Mouse (Mus musculus): ENCODE results near the gene Lrp2.

The Lrp2 gene

DNA sequence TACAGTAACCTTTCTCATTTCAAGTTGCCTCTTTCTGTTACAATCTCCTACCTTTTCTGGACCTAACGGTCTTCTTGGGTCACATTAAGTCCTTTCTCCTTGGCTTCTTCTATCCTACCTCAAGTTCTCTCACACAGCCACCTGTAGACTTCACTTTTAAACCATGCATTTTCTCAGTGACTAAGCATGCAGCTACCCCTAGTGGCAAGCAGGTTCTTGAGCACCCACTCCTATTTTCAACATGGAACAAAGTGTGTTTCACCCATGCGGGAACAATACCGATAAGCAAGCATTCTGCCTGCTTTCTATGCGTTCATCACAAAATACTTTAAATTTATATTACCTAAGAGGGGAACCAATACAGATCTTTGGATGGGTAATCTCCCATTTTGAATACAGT is 92.7 kb downstream of the Lrp2 start:
- 66% methylated on average over 4 of the region's 4 CpGs for WGBS

DNA sequence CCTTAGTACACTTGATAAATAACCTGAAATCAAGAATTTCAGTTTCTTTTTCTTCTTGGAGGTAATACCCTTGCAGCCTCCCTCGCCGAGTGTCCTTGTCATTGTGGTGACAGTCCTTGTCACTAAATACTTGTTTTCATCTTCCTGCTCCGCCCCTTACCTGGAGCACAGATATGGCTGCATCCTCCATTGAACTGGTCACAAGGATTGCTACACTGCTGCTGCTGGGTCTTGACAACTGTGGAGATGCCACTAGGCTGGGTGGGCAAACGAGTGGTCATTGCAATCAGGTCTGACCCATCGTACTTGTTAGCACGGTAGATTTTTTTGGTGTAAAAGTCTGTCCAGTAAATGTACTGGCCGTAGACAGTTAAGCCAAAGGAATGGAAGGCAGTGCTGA is 104.9 kb downstream of the Lrp2 start:
- 93% methylated on average over 7 of the region's 7 CpGs for WGBS

DNA sequence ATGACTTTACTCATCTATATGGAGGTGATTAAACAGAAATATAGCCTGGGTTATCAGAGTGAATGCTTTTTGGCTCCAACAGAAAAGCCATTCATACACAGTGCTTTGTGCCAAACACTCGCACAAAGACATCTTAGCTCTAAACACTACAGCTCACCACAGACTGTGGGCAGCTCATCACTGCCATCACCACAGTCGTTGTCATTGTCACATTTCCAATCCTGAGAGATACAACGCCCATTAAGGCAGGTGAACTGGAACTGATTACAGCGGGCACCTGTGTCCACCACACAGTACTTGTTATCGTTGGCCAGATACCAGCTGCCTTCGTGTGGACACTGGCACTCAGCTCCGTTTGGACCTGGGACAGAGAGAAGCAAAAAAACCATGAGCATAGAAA is 106.0 kb downstream of the Lrp2 start:
- 69% methylated on average over 7 of the region's 7 CpGs for WGBS

DNA sequence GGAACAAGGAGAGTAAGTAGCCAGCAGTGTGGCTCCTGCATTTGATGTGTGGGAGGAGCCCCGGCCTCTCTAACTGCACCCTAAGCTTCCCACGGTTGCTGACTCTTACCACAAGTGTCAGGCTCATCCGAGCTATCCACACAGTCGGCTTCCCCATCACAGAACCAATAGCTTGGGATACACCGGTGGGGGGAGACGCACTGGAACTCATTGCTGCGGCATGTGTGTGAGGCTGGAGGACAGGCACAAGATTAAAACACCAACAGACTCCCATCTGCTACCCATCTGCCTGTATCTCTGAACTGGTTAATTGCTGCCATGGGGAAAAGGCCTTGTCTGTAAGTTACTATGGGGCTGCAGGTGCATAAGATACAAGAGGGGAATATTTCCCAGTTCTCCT is 109.0 kb downstream of the Lrp2 start:
- 69% methylated on average over 7 of the region's 7 CpGs for WGBS

DNA sequence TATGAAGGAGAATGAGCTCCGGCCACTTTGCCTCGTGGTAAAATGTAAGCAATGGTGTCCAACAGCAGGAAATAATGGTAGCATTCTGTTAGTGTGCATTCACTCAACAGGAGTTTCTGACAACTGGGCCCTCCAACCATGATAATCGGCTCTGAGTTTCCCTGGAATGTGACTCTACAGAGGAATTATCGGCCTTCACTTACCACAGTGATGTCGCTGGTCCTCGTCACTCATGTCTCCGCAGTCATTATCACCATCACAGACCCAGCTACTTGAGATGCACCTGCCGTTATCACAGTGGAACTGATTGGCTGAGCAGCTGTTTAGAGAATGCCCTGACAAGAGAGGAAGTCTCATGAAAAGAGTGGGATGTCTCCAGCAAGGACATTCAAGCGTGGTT is 110.7 kb downstream of the Lrp2 start:
- 91% methylated on average over 9 of the region's 9 CpGs for WGBS

DNA sequence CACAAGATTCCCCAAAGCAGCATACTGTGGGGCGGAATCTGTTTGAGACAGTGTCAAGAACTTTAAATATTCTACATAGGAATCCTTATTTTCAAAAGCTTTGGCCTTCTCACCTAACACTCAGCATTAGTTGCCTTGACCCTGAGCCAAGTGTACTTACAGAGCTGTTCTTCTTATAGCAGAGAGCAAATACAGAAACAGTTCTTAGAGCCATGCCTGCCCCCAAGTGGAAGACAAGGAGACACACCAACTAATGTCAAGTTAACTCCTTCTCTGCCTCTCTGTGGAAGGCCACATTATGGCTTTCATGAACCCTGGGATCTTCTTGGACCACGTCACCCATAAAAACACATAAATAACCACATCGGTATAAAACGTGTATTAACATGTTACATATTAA is 114.0 kb downstream of the Lrp2 start:
- WGBS: 88% methylated on average over 4 of the region's 4 CpGs

DNA sequence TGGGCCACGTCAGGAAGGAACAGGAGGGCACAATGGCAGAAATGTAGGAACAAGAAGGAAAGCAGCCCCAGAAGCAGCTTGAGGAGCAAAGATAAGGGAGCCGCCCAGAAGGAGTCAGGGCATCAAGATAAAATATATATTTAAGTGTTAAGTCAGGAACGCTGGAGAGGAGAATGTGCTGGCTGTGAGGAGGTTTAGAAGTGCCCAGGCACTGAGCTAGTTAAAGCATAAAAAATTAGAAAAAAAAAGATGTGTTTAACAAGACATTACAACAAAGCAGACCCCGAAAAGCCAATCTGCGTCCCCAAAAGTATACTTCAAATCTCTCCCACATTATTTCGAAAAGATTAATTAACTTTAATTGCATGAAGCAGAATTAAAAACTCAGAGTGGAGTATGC is 122.3 kb downstream of the Lrp2 start:
- 86% methylated on average over 6 of the region's 6 CpGs for WGBS

DNA sequence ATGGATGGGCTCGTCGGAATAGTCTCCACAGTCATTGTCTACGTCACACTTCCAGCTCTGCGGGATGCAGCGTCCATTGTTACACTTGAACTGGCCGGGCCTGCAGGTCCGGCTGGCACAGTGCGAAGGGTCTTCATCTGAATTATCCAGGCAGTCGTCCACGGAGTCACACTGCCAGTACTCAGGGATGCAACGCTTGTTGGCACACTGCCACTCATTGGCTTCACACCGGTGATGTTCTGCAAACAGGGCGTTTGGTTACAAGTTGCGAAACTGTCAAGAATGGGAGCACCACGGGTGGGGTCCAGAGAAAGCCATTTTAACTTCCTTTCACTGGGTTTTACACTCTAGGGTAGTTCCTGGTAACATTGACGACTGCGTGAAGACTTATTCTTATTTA is 126.4 kb downstream of the Lrp2 start:
- WGBS: 85% methylated on average over 17 of the region's 17 CpGs

DNA sequence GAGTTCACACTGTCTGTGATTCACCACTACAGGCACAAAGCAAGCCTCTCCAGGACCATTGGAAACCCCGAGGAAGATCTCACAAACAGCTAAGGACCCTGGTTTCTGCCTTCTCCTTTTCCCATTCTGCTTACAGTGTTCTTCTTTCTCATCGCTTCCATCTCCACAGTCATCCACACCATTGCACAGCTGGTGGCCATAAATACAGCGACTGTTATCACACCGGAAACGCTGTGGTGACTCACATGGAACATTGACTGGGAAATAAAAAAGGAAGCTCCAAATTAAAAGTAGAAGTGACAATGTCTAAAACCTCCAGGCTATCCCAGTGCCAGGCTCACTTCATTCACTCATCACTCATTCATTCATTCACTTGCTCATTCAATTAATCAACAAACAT is 134.7 kb downstream of the Lrp2 start:
- 52% methylated on average over 5 of the region's 5 CpGs for WGBS

DNA sequence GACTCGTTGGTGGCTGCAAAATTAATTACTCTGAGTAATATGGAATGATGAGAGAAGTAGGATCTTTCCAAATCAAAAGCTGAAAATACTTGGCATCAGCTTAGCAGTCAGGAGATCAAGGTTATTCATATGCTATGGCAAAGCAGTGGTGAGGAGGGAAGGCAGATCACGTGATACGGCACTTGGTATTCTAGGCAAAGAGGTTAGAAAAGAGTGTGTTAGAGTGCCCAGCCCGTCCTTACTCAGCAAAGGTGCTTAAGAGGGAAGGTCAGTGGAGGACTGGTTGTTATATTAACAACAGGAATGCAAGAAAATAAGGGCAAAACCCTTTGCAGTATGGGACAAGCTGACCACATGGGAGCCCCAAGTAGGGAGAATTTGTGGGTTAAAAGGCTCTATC is 137.3 kb downstream of the Lrp2 start:
- WGBS: 83% methylated on average over 4 of the region's 4 CpGs

DNA sequence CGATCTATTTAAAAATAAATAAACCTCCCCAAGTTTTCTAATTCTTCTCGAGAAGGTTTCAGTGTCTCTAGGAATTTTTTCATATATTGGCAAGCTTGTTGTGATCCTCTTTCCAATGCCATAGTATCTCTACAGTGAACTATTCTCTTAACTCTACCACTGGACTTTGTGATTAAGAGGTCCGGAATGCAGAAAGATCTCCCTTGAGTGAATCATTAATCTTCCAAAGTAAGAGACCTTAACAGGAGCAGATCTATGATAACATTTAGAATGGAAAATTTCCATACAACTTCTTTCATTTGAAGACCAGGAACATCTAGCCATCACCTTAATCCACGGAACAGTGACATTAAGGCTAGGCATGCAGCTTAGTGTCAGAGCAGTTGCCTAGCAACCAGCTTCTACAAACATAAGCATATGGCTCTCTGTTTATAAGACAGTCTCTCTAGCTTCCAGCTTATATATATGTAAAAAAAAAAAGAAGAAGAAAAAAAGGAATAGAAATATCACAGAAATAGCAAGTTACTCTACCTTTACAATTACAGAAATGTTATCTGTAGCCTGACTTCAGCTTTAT is 139.9 kb downstream of the Lrp2 start:
- 56% methylated on average over 4 of the region's 4 CpGs for WGBS

DNA sequence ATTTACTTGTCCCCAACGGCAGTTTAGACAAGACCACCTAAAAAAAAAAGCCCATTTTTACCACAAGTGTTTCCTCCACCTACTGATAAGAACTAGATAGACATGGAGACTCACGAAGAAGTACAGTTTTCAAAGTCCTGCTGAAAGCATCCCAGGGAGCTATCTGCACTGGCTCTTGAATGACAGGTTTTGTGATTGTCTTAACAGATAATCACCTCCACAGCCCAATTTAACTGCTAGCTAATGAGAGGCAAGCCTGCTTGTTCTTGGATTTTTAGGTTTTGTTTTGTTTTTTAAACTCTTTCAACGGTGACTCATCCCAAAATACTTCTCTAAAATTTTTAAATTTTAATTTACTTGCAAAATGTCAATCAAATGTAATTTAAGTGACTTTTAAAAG is 144.2 kb downstream of the Lrp2 start:
- 60% methylated on average over 3 of the region's 3 CpGs for whole genome bisulfite sequencing

DNA sequence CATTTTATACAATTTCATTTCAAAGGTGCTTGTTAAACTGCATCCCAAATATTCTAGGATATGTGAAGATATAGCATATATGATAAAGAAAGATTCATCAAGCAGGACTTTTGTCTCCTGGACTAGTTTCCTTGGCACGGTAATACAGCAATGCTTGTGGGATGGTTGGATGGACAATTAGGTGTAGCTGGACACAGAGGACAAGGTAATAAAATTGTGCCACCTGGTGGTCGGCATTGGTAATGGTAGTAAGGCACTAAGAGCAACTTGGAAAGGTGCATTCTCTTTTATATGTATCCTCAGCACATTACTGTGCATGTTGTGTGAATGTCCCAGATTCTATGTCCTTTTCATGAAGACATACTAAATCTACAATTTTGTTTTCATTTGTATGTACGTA is 157.7 kb downstream of the Lrp2 start:
- WGBS: 31% methylated on average over 3 of the region's 3 CpGs

DNA sequence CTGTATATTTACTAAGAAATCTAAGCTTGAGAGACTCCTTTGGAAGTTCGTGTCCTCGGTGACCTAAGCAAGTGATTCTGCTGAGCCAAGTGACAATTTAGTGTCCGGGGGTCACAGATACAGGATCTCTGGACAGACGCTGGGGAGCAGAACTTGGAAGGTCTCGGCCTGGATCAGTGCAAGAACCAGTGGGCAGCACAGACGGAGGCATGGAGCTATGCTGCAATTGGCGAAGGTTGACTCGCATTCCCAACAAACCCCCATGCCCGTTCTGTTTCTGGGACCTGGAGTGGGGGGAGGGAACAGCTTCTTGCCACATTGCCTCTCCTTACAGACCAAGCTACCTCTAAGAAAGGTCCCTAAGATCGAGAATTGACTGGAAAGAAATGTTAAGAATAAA is 158.7 kb downstream of the Lrp2 start:
- 90% methylated on average over 10 of the region's 10 CpGs for WGBS

DNA sequence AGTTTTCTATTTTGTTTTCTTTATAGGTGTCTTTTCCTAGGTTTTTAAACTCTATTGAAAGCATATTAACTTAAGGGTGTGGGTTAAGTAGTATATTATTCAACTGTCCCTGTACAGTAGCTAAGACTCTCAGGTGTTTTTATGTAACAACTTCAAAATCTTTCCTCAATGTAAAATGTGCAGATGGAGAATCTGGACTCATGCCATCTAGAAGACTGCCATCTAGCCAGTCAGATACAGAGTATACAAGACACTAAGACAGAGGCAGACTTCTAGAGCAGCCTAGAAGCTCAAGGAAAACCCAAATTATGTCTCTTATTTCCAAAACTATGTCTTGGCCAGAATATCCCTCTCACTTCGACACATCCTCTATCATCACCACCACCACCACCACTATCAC is 159.8 kb downstream of the Lrp2 start:
- WGBS: 74% methylated on average over 1 of the region's 1 CpGs

DNA sequence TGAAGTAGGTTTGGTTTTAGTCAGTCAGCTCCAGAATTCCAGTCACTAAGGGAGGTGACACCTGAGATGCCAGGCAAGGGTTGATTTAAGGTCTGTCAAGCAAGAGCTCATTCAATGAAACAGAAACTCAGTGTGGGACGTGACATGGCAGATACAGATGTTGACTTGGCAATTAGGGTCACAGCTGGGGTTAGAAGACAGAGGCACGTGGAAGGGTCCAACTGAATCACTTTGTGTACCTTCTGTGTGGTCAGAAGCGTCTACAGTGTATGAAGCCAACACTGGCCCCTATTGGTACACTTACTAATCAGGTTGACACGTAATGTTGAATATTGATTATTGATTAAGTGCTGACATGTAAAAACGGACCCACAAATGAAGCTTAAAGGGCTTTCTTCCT is 161.0 kb downstream of the Lrp2 start:
- WGBS: 75% methylated on average over 5 of the region's 5 CpGs

DNA sequence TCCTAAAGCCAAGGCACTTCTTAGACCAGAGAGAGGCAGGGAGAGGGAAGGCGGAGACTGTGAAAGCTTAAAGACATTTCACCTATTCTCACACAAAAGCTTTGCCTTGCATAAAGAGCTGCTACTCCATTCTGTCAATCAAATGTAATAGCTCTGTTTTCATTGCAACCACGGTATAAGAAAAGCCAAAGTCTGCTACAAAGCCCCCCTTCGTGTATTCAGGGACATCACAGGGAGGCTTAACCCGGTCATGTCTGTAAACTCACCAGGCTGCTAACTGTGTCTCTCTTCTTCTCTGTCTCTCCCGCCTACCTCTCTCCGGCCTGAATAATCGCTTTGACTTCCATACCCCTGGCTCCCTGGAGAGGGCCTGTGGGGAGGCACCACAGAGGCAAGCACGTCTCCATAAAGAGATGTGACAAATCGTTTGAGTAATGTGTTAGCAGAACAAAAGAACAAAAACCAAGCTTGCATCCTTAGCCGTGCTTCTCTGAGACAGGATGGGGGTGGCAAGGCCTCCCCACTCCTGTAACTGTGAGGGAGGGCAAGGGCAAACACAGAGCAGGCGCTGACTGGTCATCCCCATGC is 167.5 kb downstream of the Lrp2 start:
- 40% methylated on average over 11 of the region's 11 CpGs for WGBS

DNA sequence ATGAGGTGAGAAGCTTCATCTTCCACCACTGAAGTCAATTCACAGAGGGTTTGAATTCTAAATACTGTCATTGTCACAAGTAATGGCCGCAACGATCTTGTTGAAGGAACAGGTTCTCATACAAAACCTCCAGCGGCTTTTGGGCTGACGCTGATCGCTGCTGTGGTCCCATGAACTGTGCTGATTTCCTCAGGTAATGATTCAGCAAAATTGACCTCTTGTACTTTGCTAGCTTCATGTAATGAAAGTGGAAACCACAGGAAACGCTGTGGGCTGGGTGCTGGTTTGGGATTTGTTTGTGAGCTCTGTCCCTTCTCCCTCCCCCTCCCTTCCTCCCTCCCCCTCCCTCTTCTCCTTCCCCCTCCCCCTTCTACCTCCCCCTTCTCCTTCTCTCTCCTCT is 170.8 kb downstream of the Lrp2 start:
- WGBS: 94% methylated on average over 6 of the region's 6 CpGs

DNA sequence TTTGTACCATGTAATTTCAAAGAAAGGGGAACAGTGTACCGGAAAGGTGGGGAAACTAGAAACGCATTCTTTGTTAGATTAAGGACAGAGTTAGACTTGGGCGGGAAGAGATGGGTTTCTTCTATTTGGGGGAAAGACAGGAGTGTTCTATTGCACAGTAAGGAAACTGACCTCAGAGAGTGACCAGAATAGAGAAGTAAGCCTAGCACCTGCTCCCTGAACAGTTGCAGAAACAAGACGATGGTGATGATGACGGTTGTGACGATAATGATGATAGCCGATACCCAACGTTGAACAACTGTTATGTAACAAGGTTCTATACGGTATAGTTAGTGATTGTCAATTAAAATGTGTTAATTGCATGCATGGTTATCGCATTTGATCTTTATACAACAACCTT is 171.3 kb downstream of the Lrp2 start:
- WGBS: 95% methylated on average over 10 of the region's 10 CpGs

DNA sequence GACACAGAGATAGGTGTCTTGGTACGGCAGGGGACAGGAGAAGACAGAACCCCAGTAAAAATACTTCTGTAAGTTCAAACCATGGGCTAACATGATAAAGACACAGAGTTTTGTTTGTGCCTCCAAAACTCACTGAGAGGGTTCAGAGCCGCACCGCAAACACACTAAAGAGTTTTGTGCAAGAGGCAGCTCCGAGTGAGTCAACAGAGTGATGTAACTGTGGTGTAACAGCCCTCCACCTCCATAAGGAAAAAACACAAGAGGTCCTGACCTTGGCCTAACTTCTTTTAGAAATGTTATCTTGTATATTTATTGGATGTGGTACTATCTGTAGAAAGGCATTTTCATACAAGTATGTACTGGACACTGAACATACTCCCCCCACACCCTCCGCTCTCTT is 180.2 kb downstream of the Lrp2 start:
- 95% methylated on average over 5 of the region's 5 CpGs for WGBS

DNA sequence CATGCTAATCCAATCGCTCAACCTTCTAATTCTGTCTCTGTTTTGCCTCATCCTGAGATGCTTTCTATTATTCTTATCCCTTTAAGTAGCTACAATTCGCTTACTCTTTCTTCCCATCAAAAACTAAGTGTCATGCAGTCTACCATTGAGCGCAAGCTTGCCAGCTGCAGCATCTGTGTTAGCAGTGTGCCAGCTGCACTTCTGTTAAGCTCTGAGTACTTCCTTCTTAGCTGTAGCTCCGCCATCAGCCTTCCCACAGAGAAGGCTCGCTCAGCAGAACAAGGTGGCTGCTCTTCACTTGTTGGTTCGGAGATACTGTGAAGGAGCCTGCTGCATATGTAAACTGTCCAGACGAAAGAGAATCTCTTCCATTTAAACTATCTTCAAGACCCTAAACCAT is 183.6 kb downstream of the Lrp2 start:
- 64% methylated on average over 7 of the region's 7 CpGs for WGBS

DNA sequence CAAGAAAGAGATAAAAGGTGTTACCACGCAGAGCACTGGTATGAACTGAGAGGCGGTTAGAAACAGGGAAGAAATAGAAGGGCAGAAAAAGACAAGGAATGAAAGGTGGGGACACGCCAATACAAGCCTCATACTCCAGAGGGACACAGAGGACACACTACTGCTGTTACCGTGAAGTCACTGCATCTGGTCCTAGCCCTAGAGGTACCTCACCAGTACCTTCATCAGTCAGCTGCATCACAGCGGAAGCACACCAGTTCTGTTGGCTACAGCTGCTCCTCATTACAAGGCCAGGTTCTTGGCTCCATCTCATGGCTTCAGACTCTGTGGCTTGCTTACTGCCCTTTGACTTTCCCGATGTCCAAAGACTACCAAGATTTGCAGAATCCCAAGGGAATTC is 184.0 kb downstream of the Lrp2 start:
- 92% methylated on average over 6 of the region's 6 CpGs for WGBS

DNA sequence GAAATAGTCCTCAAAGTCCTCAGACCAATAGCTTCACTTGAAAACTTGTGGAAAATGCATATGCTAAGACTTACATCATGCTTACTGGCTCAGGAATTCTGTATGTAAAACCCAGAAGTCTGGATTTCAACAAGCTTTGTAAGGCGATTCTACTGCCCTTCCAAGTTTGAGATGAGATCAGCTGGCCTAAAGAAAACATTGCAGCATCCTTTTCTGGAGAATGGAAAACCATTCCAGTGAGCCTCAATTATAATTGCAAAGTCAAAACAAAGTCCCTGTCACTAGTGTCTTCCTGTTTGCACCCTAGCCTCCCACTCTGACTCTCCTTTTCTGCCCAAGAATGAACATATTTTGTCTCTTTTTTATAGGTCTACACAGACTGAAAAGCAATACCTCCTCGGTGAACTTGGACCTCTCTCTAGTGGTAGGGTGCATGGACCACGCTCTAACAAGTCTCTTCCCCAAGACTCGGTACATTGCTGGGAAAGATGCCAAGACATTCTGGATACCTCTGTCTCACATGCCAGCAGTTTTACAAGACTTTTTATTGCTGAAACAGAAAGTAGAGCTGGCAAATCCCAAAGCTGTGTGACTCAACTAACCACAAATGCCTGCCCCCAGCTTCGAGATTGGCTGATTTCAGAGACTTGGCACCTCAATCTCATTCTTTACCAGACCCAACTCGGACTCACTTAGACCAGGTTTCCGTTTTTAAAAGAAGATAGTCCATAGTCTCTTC is 184.8 kb downstream of the Lrp2 start:
- WGBS: 42% methylated on average over 7 of the region's 7 CpGs

All from cerebral cortex, adult 2 months (tissue).